Mouse (Mus musculus): ENCODE data around the gene Magi2. TPM values are rescaled to one million over a fixed set of nuclear protein-coding genes. Genes with fewer than 3 reads are reported as not detected.

Gene Magi2
- polyA plus RNA-seq, 2 experiments = 0.08 to 0.15 TPM

GRCm38 (mm10) chr5:19933190-19933589 is 706.4 kb downstream of the Magi2 start:
- no peaks in the 10 kb centered on the region for H3K9me3 ChIP-seq (ENCODE audit: control insufficient read depth, low read length)
- TF ChIP-seq EP300 (IDR thresholded peaks at IDR 0.05; ENCODE audit: low read depth) (no peak), CTCF (IDR thresholded peaks at IDR 0.05; ENCODE audit: low read depth) (no peak)
- DNase-seq (ENCODE audit: low read depth in 3 of 3, low spot score in 3 of 3) = no peak
- ATAC-seq (ENCODE audit: insufficient read depth) = no peak
- no peaks in the 10 kb centered on the region for H3K27me3 ChIP-seq (ENCODE audit: control insufficient read depth, insufficient read depth, low read length)
- 59% methylated on average over 2 of the region's 2 CpGs for WGBS (ENCODE audit: insufficient replicate concordance)
- H3K4me1 ChIP-seq (replicated peaks; ENCODE audit: control insufficient read depth in 2 of 2, insufficient read depth in 2 of 2, low read length in 1 of 2) = no peaks in the 10 kb centered on the region
- no peak overlapping the region for H3K4me3 ChIP-seq (ENCODE audit: insufficient read depth in 1 of 2, low read depth in 2 of 2, low read length in 2 of 2)
- H3K4me2 ChIP-seq (ENCODE audit: low read depth) = no peak overlapping the region
- no peak overlapping the region for H3K9ac ChIP-seq (replicated peaks)
- no peak overlapping the region for H3K27ac ChIP-seq
- H3K36me3 ChIP-seq (replicated peaks; ENCODE audit: control insufficient read depth, insufficient read depth, low read depth) = no peaks in the 10 kb centered on the region

GRCm38 (mm10) chr5:19951102-19951501 is 724.3 kb downstream of the Magi2 start:
- DNase-seq (ENCODE audit: low read depth in 3 of 3, low spot score in 3 of 3) (no peak), ATAC-seq (ENCODE audit: insufficient read depth) (no peak)
- TF ChIP-seq EP300 (IDR thresholded peaks at IDR 0.05; ENCODE audit: low read depth) = no peak
- TF ChIP-seq CTCF (IDR thresholded peaks at IDR 0.05; ENCODE audit: low read depth) = no peak
- no peaks in the 10 kb centered on the region for H3K27me3 ChIP-seq (ENCODE audit: control insufficient read depth, insufficient read depth, low read length)
- H3K9ac ChIP-seq (replicated peaks) = no peak overlapping the region
- no peaks in the 10 kb centered on the region for H3K9me3 ChIP-seq (ENCODE audit: control insufficient read depth, low read length)
- H3K4me3 ChIP-seq (ENCODE audit: insufficient read depth in 1 of 2, low read depth in 2 of 2, low read length in 2 of 2) = no peak overlapping the region
- no peaks in the 10 kb centered on the region for H3K36me3 ChIP-seq (replicated peaks; ENCODE audit: control insufficient read depth, insufficient read depth, low read depth)
- WGBS (ENCODE audit: insufficient replicate concordance) = 52% methylated on average over 2 of the region's 2 CpGs
- H3K4me1 ChIP-seq (replicated peaks; ENCODE audit: control insufficient read depth in 2 of 2, insufficient read depth in 2 of 2, low read length in 1 of 2) = no peaks in the 10 kb centered on the region
- H3K4me2 ChIP-seq (ENCODE audit: low read depth) = no peak overlapping the region
- H3K27ac ChIP-seq = no peak overlapping the region

DNA sequence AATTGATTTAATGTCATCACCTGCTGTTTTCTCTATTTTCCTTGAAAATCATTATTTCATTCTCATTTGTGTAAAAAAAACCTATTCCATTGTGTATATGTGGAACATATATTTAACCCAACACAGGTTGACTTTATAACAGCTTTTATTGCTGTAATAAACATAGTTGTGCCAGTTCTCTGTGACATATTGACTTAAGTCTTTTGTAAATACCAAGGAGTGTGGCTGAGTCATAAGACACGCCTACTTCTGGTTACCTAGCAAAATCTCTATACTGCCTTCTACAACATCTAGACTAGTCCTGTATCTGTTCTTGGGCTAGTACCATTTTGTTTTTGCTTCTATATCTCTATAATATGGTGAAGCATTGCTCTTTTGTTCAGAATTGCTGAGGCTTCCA is 737.3 kb downstream of the Magi2 start:
- Histone ChIP-seq H3K9me3 (ENCODE audit: control insufficient read depth, low read length) (no peaks in the 10 kb centered on the region), H3K9ac (replicated peaks) (no peak overlapping the region), H3K36me3 (replicated peaks; ENCODE audit: control insufficient read depth, insufficient read depth, low read depth) (no peaks in the 10 kb centered on the region), H3K27me3 (ENCODE audit: control insufficient read depth, insufficient read depth, low read length) (no peaks in the 10 kb centered on the region), H3K4me1 (replicated peaks; ENCODE audit: control insufficient read depth in 2 of 2, insufficient read depth in 2 of 2, low read length in 1 of 2) (no peaks in the 10 kb centered on the region), H3K4me2 (ENCODE audit: low read depth) (no peak overlapping the region), H3K4me3 (ENCODE audit: insufficient read depth in 1 of 2, low read depth in 2 of 2, low read length in 2 of 2) (no peak overlapping the region), H3K27ac (no peak overlapping the region)
- DNase-seq (ENCODE audit: low read depth in 3 of 3, low spot score in 3 of 3) = no peak
- 59% methylated on average over 1 of the region's 1 CpGs for WGBS (ENCODE audit: insufficient replicate concordance)
- TF ChIP-seq CTCF (IDR thresholded peaks at IDR 0.05; ENCODE audit: low read depth) (no peak), EP300 (IDR thresholded peaks at IDR 0.05; ENCODE audit: low read depth) (no peak)
- ATAC-seq (ENCODE audit: insufficient read depth) = no peak

DNA sequence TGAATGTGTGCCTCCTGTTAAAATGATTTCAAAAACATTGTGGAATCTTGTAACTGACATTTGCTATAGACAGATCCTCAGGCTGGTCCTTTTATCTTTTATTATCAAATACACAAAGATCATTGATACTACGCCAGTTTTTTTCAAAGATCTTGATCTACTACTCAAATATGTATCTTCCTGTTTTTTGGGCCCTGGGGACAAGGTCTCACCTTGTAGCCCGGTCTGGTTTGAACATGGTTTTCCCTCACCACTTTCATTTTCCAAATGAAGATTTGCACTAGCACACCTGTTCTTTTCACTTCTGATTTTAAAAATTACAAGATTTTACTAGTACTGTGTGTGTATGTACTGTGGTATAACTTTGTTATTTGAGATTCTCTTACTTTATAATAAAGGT is 745.9 kb downstream of the Magi2 start:
- TF ChIP-seq EP300 (IDR thresholded peaks at IDR 0.05; ENCODE audit: low read depth) (no peak), CTCF (IDR thresholded peaks at IDR 0.05; ENCODE audit: low read depth) (no peak)
- Histone ChIP-seq H3K27me3 (ENCODE audit: control insufficient read depth, insufficient read depth, low read length) (no peaks in the 10 kb centered on the region), H3K9me3 (ENCODE audit: control insufficient read depth, low read length) (no peaks in the 10 kb centered on the region), H3K36me3 (replicated peaks; ENCODE audit: control insufficient read depth, insufficient read depth, low read depth) (no peaks in the 10 kb centered on the region), H3K4me2 (ENCODE audit: low read depth) (no peak overlapping the region), H3K4me3 (ENCODE audit: insufficient read depth in 1 of 2, low read depth in 2 of 2, low read length in 2 of 2) (no peak overlapping the region), H3K27ac (no peak overlapping the region), H3K4me1 (replicated peaks; ENCODE audit: control insufficient read depth in 2 of 2, insufficient read depth in 2 of 2, low read length in 1 of 2) (no peaks in the 10 kb centered on the region), H3K9ac (replicated peaks) (no peak overlapping the region)
- ATAC-seq (ENCODE audit: insufficient read depth) (no peak), DNase-seq (ENCODE audit: low read depth in 3 of 3, low spot score in 3 of 3) (no peak)
- 54% methylated on average over 2 of the region's 2 CpGs for WGBS (ENCODE audit: insufficient replicate concordance)

DNA sequence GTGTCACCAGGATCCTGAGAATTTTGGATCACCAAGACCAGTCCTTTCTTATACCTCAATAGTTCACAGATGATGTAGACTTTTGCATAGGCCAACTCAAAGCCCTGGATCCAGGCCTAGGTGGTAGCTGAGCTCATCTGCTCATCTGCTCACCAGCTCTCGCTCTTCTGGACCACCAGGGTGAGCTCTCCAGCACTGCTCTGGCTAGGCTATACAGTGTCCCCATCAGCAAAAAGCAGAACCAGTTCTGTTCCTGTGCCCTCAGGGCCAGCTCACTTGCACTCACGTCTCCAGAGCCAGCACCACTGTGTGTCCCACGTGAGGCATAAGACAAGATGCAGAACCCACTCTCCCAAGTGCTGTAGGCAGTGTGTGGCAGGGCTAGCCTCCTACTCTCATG is 747.0 kb downstream of the Magi2 start:
- no peak for TF ChIP-seq EP300 (IDR thresholded peaks at IDR 0.05; ENCODE audit: low read depth)
- TF ChIP-seq CTCF (IDR thresholded peaks at IDR 0.05; ENCODE audit: low read depth) = 0 out of 2 replicates have a peak, but pooled peaks have one; percentile 9
- 43% methylated on average over 3 of the region's 3 CpGs for WGBS (ENCODE audit: insufficient replicate concordance)

More for the DNA sequence above, 747.0 kb downstream of the Magi2 start:
- no peaks in the 10 kb centered on the region for H3K27me3 ChIP-seq (ENCODE audit: control insufficient read depth, insufficient read depth, low read length)
- H3K9ac ChIP-seq (replicated peaks) = no peak overlapping the region
- DNase-seq (ENCODE audit: low read depth in 3 of 3, low spot score in 3 of 3) = no peak
- no peaks in the 10 kb centered on the region for H3K9me3 ChIP-seq (ENCODE audit: control insufficient read depth, low read length)
- no peaks in the 10 kb centered on the region for H3K36me3 ChIP-seq (replicated peaks; ENCODE audit: control insufficient read depth, insufficient read depth, low read depth)
- H3K4me2 ChIP-seq (ENCODE audit: low read depth) = no peak overlapping the region
- ATAC-seq (ENCODE audit: insufficient read depth) = no peak
- H3K27ac ChIP-seq = no peak overlapping the region
- no peaks in the 10 kb centered on the region for H3K4me1 ChIP-seq (replicated peaks; ENCODE audit: control insufficient read depth in 2 of 2, insufficient read depth in 2 of 2, low read length in 1 of 2)
- no peak overlapping the region for H3K4me3 ChIP-seq (ENCODE audit: insufficient read depth in 1 of 2, low read depth in 2 of 2, low read length in 2 of 2)
